Mouse (Mus musculus) forebrain, embryonic 14.5 days (tissue): ENCODE measurements around the gene Ctrb1. TPM values are rescaled to one million over a fixed set of nuclear protein-coding genes. Genes with fewer than 3 reads are reported as not detected.
"Not testable (repeated sequence)": the region's sequence is repeated elsewhere in the genome, so short reads cannot be mapped to it uniquely, and the experiment has no call there.

Experiments used
- ATAC-seq: fragments of 200-750 bp; cut with Nextera tagmentation; 2 replicates; pipeline ENCODE4 v1.8.0; 2017; ENCODE audit warnings: mild to moderate bottlenecking, moderate library complexity
- DNase-seq: peaks from one replicate; pipeline ENCODE4 v3.0.0-alpha.2; 2015; ENCODE audit warnings: low spot score
- H3K27ac ChIP-seq: fragments of 300-500 bp; sonication (generic); 2 replicates; pipeline ENCODE4 v1.5.1; 2014; ENCODE audit warnings: low read depth, mild to moderate bottlenecking, control low read depth, low read length, moderate library complexity
- H3K27me3 ChIP-seq: fragments of 300-500 bp; sonication (generic); replicated peaks from 2 replicates; pipeline ENCODE4 v1.6.1; 2014; ENCODE audit warnings: low read length, control low read depth, mixed read lengths; ENCODE audit not compliant: control insufficient read depth, insufficient read depth
- H3K36me3 ChIP-seq: fragments of 300-500 bp; sonication (generic); 2 replicates; pipeline ENCODE4 v1.6.1; 2014; ENCODE audit warnings: low read length, control low read depth; ENCODE audit not compliant: control insufficient read depth, insufficient read depth
- H3K4me1 ChIP-seq: fragments of 300-500 bp; sonication (generic); 2 replicates; pipeline ENCODE4 v1.6.1; 2014; ENCODE audit warnings: antibody characterized with exemption, low read length, control low read depth; ENCODE audit not compliant: control insufficient read depth, insufficient read depth
- H3K4me2 ChIP-seq: fragments of 300-500 bp; sonication (generic); 2 replicates; pipeline ENCODE4 v1.6.1; 2014; ENCODE audit warnings: mild to moderate bottlenecking, control low read depth, low read length
- H3K4me3 ChIP-seq: fragments of 300-500 bp; sonication (generic); 2 replicates; pipeline ENCODE4 v1.5.1; 2014; ENCODE audit warnings: low read depth, low read length, control low read depth
- H3K9ac ChIP-seq: fragments of 300-500 bp; sonication (generic); 2 replicates; pipeline ENCODE4 v1.6.1; 2014; ENCODE audit warnings: mild to moderate bottlenecking, low read length, control low read depth, moderate library complexity
- H3K9me3 ChIP-seq: fragments of 300-500 bp; sonication (generic); replicated peaks from 2 replicates; pipeline ENCODE4 v1.6.1; 2016; ENCODE audit warnings: low read length, control low read depth, mixed read lengths; ENCODE audit not compliant: control insufficient read depth
- WGBS: fragments of 180-500 bp; shearing (Covaris S2); extraction: QIAGEN DNeasy Blood & Tissue Kit; methylation state at CpG from one replicate; pipeline ENCODE4 v1.1.7; 2014; 5-methylcytosine and 5-hydroxymethylcytosine counted together
- polyA plus RNA-seq: library from polyadenylated mRNA; unstranded; fragments of >200 nt; fragmentation: Nextera tagmentation; extraction: Ambion mirVana; gene quantifications from 2 replicates; pipeline ENCODE4 v1.2.1, GENCODE M21; 2014

The Ctrb1 gene
- polyA plus RNA-seq, 1 experiment from 2014 or later = not detected

- WGBS = 95% methylated on average over 2 of the region's 2 CpGs
- no peaks in the 10 kb centered on the region; the same call in 1 of the 2 replicates for H3K4me1 ChIP-seq
- H3K9me3 ChIP-seq = no peaks in the 10 kb centered on the region
- peaks cover 4% of the 10 kb centered on the region; the same call in 1 of the 2 replicates for H3K36me3 ChIP-seq
- DNase-seq (no peak), ATAC-seq (no peak)
- no peaks in the 10 kb centered on the region for H3K27me3 ChIP-seq
- H3K27ac ChIP-seq = no peak overlapping the region
- H3K4me3 ChIP-seq = no peak overlapping the region
- no peak overlapping the region for H3K9ac ChIP-seq
- no peak overlapping the region for H3K4me2 ChIP-seq
These were observed 37.3 kb downstream of the Ctrb1 start for GRCm38 (mm10) chr8:111653524-111653923.

- 60% methylated on average over 3 of the region's 3 CpGs for WGBS
- DNase-seq = no peak
- H3K36me3 ChIP-seq = no peaks in the 10 kb centered on the region
- ATAC-seq = no peak
- no peak overlapping the region for H3K27ac ChIP-seq
- H3K27me3 ChIP-seq = no peaks in the 10 kb centered on the region
- H3K4me2 ChIP-seq = no peak overlapping the region
- H3K9me3 ChIP-seq = no peaks in the 10 kb centered on the region
- H3K4me1 ChIP-seq = no peaks in the 10 kb centered on the region
- H3K4me3 ChIP-seq = no peak overlapping the region
- no peak overlapping the region for H3K9ac ChIP-seq
These were observed 40.2 kb downstream of the Ctrb1 start for GRCm38 (mm10) chr8:111650651-111651050.

GRCm38 (mm10) chr8:111648834-111649233 is 42.0 kb downstream of the Ctrb1 start:
- no peaks in the 10 kb centered on the region for H3K4me1 ChIP-seq
- H3K4me2 ChIP-seq = no peak overlapping the region
- H3K27me3 ChIP-seq = no peaks in the 10 kb centered on the region
- no peak overlapping the region for H3K27ac ChIP-seq
- WGBS = 62% methylated on average over 2 of the region's 2 CpGs
- DNase-seq (no peak), ATAC-seq (no peak)
- no peaks in the 10 kb centered on the region for H3K36me3 ChIP-seq
- H3K9me3 ChIP-seq = no peaks in the 10 kb centered on the region
- H3K9ac ChIP-seq = no peak overlapping the region
- H3K4me3 ChIP-seq = no peak overlapping the region

GRCm38 (mm10) chr8:111645715-111646114 is 45.1 kb downstream of the Ctrb1 start:
- ATAC-seq (no peak), DNase-seq (no peak)
- H3K4me1 ChIP-seq = 0 out of 2 replicates have a peak, but pooled peaks cover 3% of the 10 kb centered on the region
- H3K9me3 ChIP-seq = no peaks in the 10 kb centered on the region
- H3K36me3 ChIP-seq = no peaks in the 10 kb centered on the region
- H3K27me3 ChIP-seq = no peaks in the 10 kb centered on the region
- H3K27ac ChIP-seq = no peak overlapping the region
- 94% methylated on average over 8 of the region's 8 CpGs for WGBS
- H3K4me2 ChIP-seq = no peak overlapping the region
- H3K9ac ChIP-seq = no peak overlapping the region
- H3K4me3 ChIP-seq = no peak overlapping the region

- Histone ChIP-seq H3K9ac (peak overlapping the region; percentile 82; the same call in 1 of the 2 replicates), H3K4me3 (peak overlapping the region; percentile 90), H3K4me2 (peak overlapping the region; percentile 51), H3K27ac (peak overlapping the region; percentile 30; the same call in 1 of the 2 replicates)
- 67% methylated on average over 12 of the region's 12 CpGs for WGBS
- peak; percentile 34 for DNase-seq
- H3K4me1 ChIP-seq, H3K27me3 ChIP-seq, H3K36me3 ChIP-seq, H3K9me3 ChIP-seq, ATAC-seq: not testable (repeated sequence)
These were observed 46.3 kb downstream of the Ctrb1 start for GRCm38 (mm10) chr8:111644286-111645051.

- peak; percentile 99 for DNase-seq
- no peaks in the 10 kb centered on the region for H3K27me3 ChIP-seq
- WGBS = under 1% methylated on average over 72 of the region's 75 CpGs
These were observed 47.3 kb downstream of the Ctrb1 start, which contains the start of gene Zfp1 for GRCm38 (mm10) chr8:111643264-111644141. TSS of gene Zfp1 (plus strand) at chr8:111643401.

GRCm38 (mm10) chr8:111642939-111643263 is 47.9 kb downstream of the Ctrb1 start:
- WGBS = 9% methylated on average over 5 of the region's 5 CpGs
- 0 out of 2 replicates have a peak, but pooled peaks cover 3% of the 10 kb centered on the region for H3K4me1 ChIP-seq
- peak; percentile 27 for ATAC-seq
- H3K27ac ChIP-seq = no peak overlapping the region
- DNase-seq = no peak
- peak overlapping the region; percentile 90 for H3K4me3 ChIP-seq
- H3K9ac ChIP-seq = peak overlapping the region; percentile 82
- H3K27me3 ChIP-seq = no peaks in the 10 kb centered on the region
- peak overlapping the region; percentile 51 for H3K4me2 ChIP-seq
- H3K36me3 ChIP-seq = no peaks in the 10 kb centered on the region
- no peaks in the 10 kb centered on the region for H3K9me3 ChIP-seq

More at GRCm38 (mm10) chr8:111643264-111644141, 47.3 kb downstream of the Ctrb1 start, which contains the start of gene Zfp1:
- Histone ChIP-seq H3K9me3 (no peaks in the 10 kb centered on the region), H3K36me3 (no peaks in the 10 kb centered on the region), H3K4me3 (peak within 1 kb of the TSS; percentile 90), H3K4me2 (peak within 1 kb of the TSS; percentile 51), H3K4me1 (0 out of 2 replicates have a peak, but pooled peaks cover 3% of the 10 kb centered on the region), H3K9ac (peak within 1 kb of the TSS; percentile 82), H3K27ac (peak within 1 kb of the TSS; percentile 89)
- peak; percentile 99 for ATAC-seq

GRCm38 (mm10) chr8:111642496-111642895 is 48.3 kb downstream of the Ctrb1 start:
- peak overlapping the region; percentile 82 for H3K9ac ChIP-seq
- no peak overlapping the region for H3K27ac ChIP-seq
- 0 out of 2 replicates have a peak, but pooled peaks cover 3% of the 10 kb centered on the region for H3K4me1 ChIP-seq
- peak overlapping the region; percentile 51 for H3K4me2 ChIP-seq
- no peaks in the 10 kb centered on the region for H3K27me3 ChIP-seq
- 73% methylated on average over 5 of the region's 5 CpGs for WGBS
- ATAC-seq (no peak), DNase-seq (no peak)
- H3K4me3 ChIP-seq = peak overlapping the region; percentile 90
- H3K9me3 ChIP-seq = no peaks in the 10 kb centered on the region
- no peaks in the 10 kb centered on the region for H3K36me3 ChIP-seq
